Mouse (Mus musculus) natural killer cell, adult 2 months (primary cell): ENCODE results near the gene Gtf2i.

Source experiments
- DNase-seq, 2 experiments: peaks; one replicate each; pipeline ENCODE4 v3.0.0; 2022; ENCODE audit warnings: low spot score in 2 of 2

Gene Gtf2i

DNA sequence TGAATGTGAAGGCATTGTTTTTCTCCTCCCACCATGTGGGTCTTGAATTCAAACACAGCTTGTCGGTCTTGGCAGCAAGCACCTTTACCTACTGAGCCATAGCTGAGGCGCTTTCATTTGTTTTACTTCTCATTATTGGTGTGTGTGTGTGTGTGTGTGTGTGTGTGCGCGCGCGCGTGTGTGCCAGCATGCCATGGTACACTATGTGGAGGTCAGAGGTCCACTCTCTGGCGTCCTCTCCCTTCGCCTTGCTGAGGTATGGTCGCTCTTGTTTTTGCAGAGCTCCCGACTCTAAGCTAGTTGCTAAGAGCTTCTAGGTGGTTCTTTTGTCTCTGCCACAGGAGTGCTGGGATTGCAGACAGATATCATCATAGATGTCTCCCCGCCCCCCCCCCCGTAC is 7.8 kb upstream of the Gtf2i start:
- no peak for DNase-seq

DNA sequence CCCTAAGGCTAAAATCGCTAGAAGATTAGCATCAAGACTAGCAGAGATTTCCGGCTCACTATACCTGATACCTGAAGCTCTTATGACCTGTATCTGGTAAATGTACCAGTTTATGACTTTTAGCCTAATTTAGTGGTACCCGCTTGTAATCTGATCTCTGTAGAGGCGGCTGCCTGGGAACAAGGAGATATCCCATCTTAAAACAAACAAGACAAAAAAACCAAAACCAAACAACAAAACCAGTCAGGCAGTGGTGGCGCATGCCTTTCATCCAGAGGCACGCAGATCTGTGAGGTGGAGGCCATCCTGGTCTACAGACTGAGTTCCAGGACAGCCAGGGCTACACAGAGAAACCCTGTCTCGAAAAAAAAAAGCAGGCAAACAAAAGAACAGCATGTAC is 7.1 kb upstream of the Gtf2i start:
- no peak for DNase-seq

DNA sequence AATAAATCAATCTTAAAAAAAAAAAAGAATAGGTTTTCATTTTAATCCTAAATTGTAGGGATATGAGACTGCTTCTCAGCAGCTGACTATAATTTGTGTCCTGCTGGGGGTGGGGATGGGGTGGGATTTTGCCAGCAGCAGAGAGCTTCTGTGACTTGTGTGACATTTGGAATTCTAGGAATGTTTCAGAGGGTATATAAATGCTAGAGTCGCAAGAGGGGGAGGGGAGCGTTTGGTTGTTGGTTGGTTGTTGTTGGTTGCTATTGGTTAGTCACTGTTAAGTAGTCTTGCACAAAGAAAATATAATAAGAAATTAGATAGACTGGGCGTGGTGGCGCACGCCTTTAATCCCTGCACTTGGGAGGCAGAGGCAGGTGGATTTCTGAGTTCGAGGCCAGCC is 4.3 kb upstream of the Gtf2i start:
- no peak for DNase-seq

DNA sequence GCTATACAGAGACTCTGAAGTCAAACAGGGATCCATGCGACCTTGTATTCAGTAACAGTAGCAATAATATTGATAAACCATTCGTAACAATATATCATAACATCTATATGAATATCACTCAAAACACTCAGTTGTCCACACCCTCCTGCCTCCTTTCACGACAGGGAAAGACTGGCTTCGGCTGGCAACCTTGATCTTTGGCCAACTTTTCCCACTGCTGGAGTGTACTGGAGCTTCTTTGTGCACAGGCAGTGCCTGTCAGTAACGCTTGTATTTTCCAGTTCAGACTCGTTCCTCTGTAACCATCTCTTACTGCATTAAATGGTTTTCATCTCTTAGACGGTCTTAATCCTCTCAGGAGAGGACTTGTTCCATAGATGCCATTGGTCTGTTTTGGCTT is 2.2 kb upstream of the Gtf2i start:
- DNase-seq = no peak

DNA sequence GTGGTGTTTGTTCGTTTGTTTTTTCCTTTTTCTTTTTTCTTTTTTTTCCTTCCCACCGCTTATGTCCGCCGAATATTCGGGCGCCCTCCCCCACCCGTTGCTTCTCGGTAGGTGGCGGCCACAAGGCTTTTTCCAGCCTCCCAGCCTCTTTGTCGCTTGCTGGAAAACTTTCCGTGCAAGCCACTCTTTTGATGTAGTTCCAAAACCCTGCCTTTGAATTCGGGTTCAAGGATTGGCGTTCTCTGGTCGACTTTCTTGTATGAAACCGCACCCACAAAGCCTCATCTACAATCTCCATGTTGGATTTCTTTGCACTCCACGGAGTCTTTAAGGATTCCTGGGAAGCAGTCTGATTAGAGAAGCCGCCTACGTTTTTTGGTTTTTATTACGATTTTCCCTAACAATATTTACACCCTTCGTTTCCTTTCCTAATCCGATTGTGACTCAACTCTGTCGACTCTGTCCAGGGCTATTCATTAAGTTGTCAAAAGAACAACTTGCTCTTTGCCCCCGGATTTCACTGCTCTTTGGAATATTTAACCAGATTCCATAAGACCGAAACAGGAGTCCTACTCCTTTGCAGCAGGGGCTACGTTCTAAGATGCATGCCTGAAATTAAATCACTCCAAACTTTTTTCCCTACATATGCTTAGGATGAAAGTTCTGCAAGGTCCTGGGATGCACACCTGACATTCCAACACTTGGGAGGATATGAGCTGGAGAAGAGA is 1.2 kb upstream of the Gtf2i start:
- DNase-seq = no peak

DNA sequence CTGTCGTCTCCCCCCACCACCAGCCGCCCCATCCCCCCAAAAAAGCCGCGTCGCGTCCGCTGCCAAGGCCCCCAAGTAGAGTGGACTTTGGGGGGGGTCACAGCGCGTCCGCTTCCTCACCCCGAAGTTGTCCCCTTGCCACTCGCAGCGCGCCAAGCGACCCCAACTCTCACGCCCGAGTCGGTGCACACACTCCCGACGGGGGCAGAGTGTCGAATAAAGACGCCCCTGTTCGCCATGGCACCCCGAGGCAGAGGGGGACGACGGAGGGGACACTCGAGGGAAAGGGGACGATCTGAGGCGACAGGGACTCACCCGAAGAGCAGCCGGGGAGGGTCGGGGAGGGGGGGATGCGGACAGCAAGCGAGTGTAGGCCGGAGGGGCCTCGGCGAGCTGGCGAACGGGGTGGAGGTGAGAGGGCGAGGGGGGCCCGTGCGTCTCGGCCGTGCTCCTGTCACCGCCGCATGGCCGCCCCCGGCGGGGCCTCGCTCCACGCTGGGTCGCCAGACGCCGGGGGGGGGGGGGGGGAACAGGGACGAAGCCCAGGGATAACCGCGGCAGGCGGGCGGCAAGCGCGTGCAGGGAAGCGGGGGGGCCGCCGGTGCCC is 389 bp downstream of the Gtf2i start:
- DNase-seq = peak in 1 of 2 experiments; percentile 38

DNA sequence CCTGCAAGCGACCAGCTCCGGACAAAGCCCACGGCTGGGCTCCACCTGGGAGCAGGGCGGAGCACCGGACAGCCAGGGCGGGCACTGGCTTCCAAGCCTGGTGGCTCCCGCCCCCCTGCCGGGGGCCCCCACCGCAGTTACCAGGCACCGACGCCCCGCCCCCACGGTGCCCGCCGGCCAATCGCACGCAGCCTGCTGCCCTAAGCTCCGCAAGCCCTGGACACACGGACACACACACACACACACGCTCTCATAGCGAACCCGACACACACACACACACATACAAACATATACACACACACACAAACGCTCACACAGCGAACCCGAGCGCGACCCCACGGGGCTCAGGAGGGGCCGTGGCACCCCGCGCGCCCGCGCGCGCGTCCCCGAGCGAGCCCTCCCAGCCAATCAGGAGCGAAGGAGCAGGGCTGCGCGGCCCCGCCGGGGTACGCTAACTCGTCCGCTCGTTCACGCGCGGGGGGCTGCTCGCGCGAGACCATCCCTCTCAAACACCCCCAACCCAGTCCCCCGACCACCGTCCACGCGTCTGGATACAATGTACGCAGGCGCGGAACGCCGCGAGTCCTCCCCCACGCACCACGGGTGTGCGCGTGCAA is 1.0 kb downstream of the Gtf2i start:
- DNase-seq = peak; percentile 84 to 86

DNA sequence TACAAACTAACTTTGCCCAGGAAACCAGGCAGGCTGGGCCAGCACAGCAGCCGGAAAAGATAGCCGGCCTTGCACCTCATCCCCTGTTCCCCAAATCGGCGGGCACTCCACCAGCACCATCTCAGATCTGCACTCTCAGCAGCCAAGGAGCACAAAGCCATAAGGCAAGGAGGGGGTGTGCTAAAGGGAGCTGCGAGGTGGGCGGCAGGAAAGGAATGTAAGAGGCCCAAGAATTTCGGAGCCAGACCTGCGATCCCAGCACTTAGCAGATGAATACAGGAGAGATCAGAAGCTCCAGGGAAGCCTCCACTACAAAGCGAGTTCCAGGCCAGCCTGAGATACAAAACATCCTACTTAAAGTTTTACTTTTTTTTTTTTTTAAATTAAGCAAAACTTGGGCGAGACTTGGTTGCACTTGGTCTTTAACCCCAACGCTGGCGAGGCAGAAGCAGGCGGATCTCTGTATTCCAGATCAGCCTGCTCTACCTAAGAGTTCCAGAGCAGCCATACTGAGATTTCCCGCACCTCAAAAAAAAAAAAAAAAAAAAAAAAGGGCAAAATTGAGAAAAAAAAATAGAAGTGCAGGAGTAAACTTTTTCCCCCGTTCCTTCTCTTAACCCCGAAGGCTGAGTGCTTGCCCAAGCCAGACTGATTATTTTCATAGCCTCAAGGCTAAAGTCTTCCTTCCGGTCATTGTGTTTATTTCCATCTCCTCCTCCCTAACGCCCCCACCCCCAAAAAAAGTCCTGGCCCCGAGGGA is 1.7 kb downstream of the Gtf2i start:
- DNase-seq = no peak

DNA sequence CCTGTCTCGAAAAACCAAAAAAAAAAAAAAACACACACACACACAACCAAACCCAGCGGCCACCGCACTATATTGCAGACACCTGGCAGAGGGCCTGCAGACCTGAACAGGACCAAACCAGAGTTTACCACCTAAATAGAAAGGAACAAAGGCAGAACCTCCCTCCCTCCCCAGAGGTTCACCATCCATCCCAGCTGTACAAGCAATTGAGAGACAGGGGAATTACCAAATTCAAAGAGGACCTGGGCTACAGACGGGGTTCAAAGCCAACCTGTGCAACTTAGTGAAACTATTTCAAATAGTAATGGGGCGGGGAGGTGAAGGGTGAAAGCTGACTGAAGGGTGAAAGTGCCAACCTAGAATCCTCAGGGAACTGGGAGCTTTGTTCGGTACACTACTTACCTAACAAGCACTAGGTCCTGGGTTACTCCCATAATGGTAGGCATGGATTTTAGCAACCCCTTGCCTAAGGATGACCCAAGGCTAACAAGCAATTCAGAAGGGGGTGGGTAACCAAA is 2.6 kb downstream of the Gtf2i start:
- DNase-seq = no peak

DNA sequence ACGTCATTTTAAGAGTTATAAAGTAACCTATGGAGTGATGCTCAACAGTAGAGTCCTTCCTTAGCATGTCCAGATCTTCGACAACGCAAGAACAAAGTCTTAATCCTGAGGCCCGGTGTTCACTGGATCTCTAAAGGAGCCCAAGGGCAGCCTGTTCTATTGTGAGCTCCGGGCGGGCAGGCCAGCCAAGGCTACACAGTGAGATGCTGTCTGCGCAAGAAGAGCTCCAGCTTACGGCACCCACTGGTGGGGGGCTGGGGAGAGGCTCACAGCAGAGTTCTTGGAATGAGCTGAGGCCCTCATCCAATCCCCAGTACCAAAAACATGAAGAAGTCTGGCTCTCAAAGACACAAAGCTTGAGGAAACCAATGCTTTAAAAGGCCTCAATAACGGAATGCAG is 4.4 kb downstream of the Gtf2i start:
- DNase-seq = no peak

DNA sequence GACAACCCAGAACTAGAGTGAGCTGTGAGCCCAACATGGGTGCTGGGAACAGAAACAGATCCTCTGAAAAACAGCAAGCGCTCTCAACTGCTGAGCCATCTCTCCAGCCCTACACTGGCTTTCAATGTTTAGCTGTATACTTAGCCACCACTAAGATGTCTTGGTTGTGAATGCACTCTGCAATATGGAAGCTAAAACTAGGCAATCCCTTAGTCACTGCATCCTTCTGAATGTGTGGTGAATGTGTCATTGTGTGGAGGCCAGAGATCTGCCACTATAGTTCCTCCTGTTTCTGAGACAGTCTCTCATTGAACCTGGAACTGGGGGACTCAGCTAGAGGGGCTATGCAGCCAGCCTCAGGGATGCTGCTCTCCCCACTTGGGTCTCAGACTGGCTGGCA is 5.2 kb downstream of the Gtf2i start:
- no peak for DNase-seq

DNA sequence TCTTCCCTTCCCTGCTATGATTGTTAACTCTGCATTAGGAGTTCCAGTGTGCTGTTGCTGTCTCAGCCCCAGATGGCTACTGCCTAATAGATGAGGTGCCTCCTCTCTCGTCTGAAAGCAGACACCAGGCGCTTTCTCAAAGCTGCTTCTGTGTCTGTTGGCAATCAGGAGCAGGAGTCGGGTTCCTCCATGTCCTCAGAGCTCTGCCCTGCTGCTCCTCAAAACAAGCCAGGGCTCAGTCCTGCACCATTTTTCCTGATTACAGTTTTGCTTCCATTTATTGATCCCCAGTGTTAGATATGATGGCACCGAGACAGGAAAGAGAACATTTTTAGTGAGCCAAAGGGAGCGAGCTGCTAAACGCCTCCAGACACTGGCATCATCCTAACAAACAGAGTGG is 9.9 kb downstream of the Gtf2i start:
- DNase-seq = no peak

DNA sequence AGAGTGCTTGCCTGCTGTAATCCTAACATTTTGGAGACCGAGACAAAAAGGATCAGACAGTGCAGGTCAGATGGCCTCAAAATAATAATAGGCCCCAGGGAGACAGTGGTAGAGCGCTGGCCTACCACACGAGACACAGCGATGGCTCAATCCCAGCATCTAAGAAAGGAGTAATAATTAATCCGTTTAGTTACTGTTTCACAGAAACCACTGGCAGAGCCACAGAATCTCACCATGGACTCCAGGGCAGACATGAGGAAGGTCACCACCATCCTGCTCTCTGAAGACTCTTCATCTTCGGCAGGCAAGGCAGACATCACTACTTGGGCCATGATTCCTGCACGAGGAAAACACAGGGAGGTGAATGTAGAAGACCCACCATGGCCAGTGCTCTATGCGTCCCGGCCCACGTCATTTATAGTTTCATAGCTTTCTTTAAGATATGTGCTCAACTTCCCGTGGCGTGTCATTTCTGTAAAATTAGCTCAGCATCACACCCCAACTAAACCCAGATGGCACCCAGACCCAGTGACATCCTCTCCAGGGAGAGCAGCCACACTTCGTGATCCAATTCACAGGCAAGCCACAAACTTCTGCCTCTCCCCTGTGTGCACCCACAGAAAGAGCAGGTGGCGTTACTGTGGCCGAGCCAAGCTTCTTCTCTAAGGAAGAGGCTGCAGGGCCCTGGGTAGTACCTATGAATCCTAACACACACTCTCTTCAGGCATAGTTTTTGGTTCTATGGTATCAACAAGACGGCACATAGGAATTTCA is 19.1 kb downstream of the Gtf2i start:
- DNase-seq = no peak

DNA sequence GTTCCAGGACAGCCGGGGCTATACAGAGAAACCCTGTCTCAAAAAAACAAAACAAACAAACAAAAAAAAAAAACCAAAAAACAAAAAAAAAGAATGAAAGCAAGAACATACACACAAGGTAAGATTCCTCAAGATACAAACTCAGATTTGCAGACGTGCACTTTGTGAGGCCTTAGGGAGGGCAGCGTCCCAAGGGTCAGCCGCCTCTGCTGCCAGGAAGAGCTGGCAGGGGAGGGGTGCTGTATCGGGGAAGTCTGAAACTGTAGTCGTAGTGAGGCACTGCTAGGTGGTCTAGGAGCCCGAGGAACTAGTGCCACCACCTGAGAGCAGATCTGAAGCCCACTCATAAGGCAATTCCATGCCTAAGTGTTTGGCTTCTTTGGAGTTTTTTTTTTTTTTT is 20.0 kb downstream of the Gtf2i start:
- DNase-seq = no peak

DNA sequence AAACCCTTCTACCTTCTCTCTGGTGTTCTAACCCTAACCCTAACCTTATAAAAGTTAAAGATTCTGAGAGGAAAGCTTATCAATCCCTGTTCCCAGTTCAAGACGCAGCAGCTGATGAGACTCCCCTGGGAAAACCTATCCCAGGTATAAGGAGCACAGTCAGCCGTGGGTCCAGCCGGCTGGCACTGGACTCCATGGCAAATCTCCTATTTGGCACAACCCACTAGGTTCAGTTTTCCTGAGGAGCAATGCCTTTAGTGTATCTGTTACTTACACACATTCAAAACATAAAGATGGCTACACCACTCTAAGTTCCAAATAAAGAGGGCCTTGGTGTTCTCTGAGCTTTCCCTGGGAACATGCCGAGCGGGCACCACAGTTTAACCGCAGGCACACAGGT is 23.5 kb downstream of the Gtf2i start:
- DNase-seq = no peak

DNA sequence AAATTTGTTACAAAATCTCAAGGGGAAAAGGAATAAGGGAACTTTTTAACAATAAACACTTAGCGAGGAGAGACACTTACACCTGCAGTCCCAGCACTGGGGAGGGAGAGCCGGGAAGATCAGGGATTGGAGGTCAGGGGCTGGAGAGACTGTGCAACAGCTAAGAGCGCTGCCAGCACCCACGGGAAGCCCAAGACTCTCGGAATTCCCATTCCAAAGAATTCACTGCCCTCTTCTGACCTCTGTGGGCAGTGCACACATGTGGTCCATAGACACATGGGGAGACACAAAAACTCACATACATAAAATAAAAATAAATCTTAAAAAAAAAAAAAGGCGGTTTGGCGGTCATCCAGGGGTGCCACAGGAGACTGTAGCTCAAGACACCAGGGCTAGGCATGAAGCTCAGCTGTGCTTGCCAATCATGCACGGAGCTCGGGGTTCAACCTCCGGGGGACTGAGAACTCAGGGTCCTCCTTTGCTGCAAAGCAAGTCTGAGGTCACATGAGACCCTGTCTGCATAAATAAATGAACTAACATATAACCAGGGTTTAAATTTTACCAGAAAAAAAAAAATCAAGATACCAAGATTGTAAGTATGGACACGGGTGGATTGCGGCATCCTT is 24.5 kb downstream of the Gtf2i start:
- DNase-seq = no peak

DNA sequence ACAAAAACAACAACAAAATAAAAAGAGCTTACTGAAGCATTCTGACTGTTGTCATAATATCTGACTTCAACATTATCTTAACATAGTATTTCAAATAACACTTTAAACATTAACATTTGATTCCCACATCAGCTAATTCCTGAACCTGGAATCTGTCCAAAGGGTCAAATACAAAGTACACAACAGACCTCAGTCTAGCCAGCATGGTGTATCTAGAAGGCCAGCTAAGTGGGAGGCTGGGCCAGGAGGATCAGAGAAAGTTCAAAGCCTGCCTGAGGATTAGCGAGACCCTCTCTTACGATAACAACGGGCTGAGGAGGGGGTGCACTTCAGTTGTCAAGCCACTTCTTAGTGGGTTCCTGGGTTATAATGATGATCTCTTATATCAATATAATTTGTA is 26.5 kb downstream of the Gtf2i start:
- no peak for DNase-seq

DNA sequence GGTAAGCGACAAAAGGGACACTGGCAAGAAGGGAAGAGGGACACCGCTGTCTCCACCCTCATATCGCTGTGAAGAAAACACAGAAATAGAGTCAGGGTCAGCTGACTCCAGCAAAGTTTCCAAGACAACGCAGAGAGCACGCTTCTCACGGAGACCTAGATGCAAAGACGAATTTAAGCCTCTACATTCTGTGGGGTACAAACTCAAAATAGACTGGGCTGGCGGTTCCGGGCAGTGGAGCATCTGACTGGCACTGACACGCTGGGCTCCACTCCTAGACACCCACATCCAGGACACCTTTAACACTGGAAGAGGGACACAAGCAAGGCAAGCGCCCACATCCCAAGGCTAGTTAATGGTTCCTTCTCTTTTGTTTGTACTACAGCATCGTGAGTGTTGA is 29.6 kb downstream of the Gtf2i start:
- DNase-seq = no peak

DNA sequence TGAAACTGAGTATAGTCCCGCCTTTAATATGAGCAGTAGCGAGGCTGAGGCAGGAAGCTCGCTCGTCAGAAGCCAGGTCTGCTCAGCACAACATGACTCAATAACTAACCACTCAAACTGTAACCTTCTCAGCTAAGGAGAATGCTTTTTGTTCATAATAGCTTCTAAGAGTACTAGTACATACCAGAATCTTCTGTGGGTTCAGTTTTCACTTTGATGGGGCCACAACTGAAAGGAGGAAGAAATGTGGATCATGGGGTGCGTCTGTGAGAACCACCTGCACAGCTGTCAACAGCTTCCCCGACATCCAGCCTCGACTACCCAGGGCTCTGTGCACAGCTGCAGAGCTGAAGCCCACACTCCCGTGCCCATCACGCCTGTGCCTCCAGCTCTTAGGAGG is 32.0 kb downstream of the Gtf2i start:
- DNase-seq = peak in 1 of 2 experiments; percentile 27

DNA sequence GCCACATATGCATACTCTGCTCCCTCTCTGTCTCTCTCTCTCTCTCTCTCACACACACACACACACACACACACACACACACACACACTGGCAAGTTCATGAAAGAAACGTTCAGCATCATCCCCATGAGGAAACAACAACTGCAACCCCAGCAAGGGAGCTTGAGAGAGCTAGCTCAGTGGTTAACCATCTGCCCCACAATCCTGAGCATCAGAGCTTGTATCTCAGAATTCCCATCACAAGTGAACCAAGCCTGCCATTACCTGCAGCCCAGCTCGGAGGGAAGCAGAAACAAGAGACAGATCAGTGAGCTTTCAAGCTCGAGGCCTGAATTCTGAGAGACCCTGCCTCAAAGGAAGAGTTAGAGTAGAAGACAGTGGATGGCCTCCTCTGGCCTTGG is 32.5 kb downstream of the Gtf2i start:
- no peak for DNase-seq

DNA sequence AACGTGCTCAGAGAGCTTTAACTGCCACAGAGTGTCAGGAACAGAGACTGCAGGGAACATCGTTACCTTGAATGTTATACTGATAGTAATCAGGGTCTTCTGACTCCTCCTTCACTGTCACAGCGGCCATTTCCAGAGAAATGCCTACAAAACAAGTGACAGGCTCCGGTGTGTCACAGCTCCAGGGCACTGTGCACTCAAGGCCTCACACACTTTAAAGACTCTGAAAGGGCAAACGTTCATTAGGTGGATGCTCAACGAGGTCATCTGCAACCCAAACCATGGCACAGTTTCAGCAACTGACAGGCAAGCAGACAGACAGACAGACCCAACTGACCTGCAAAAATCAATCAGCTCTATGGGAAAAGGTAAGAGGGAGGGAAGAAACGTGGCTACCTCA is 35.2 kb downstream of the Gtf2i start:
- DNase-seq = no peak
